Mouse (Mus musculus): ENCODE data around the gene Olfr666.
"Not testable (repeated sequence)": the region's sequence is repeated elsewhere in the genome, so short reads cannot be mapped to it uniquely, and the experiment has no call there.

Olfr666 gene

GRCm38 (mm10) chr7:104895852-104896251 is at the start of gene Olfr666:
Gene Olfr666 (minus strand): TSS chr7:104895952.
- DNase-seq (ENCODE audit: low read depth, low spot score) = no peak

- no peak for DNase-seq (ENCODE audit: low read depth, low spot score)
Measured at GRCm38 (mm10) chr7:104933940-104934339, 38.2 kb upstream of the Olfr666 start, which contains the start of gene Olfr669. Gene Olfr669 (plus strand): TSS chr7:104934240.

DNA sequence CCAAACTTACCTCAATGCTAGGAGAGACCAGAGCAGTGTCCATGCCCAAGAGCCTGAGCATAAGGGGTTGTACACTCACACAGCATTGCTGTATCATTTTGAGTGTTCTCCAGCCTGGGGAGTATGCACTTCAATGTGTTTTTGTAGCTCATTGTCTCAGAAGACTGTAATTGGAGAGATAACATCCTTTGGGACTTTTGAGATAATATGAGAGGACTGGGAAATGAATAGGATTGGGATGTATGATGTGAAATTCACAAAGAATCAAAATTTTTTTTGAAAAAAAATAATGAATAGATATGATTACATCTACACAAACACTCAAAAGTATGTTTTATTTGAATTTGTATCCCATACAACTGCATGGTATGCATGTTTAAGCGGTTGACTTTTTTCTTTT is 32.2 kb upstream of the Olfr666 start, which contains the start of gene Olfr668:
Gene Olfr668 (minus strand): TSS at position 101 of the 400 bp plus-strand sequence.
- DNase-seq (ENCODE audit: low read depth, low spot score) = no peak

DNA sequence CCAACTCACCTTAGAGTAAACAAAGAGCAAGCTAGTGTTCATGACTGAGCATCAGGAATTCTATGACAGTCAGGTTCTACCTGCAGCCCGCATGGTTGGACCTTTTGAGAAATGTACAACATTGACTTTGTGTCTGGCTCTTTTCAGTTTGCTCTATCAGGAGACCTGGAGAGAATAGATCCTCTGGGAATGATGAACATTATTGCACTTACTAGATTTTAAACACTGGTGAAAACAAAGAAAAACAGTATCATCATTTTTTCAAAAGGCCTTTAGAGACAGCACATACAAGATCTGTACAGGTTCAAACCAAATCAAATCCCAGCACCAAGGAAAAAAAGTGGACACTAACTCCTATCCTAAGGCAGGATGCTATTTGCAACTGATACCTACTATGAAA is 25.6 kb upstream of the Olfr666 start, which contains the start of gene Olfr667:
Gene Olfr667 (minus strand): TSS at position 101 of the 400 bp plus-strand sequence.
- no peak for DNase-seq (ENCODE audit: low read depth, low spot score)

- no peak for DNase-seq (ENCODE audit: low read depth, low spot score)
Measured at GRCm38 (mm10) chr7:104877731-104878130, 18.0 kb downstream of the Olfr666 start, which contains the start of gene Olfr665. Gene Olfr665 (plus strand): TSS chr7:104878031.

DNA sequence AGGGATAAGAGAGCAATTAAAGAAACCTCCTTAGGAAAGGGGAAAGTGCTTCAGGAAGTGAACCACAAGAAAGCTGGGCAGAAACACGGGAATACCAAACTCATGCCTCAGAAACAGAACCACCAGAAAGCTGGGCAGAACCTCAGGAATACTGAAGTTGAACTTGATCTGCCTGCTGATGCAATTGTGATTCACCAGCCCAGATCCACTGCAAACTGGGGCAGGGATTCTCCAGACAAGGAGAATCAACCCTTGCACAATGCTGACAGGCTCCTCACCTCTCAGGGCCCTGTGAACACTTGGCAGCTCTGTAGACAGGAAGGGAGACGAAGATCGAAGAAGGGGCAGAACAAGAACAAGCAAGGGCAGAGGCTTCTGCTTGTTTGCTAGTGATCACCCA is 34.4 kb downstream of the Olfr666 start:
- peak; percentile 90 for DNase-seq (ENCODE audit: low read depth, low spot score)

GRCm38 (mm10) chr7:104857683-104858082 is 38.1 kb downstream of the Olfr666 start:
- peak; percentile 57 for DNase-seq (ENCODE audit: low read depth, low spot score)

DNA sequence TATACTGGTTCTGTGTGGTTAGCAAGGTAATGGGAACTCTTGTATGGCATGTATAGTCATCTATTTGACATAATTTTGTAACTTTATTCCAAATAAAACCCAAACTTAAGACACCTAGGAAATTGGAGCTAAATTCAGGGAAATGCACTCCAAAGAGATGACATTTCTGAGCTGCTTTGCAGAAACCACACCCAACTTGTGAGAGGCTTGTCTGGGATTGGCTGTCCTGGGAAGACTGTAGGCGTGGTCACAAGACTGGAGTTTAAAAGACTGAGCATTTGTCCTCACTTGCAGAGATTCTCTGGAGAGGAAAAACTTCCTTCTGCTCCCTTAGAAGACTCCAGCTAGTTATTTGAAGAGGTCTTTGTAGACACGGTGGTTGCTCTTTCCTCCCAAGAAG is 39.0 kb downstream of the Olfr666 start, which contains the start of gene Usp17la:
Gene Usp17la (plus strand): TSS at position 301 of the 400 bp plus-strand sequence.
- DNase-seq (ENCODE audit: low read depth, low spot score) = not testable (repeated sequence)

DNA sequence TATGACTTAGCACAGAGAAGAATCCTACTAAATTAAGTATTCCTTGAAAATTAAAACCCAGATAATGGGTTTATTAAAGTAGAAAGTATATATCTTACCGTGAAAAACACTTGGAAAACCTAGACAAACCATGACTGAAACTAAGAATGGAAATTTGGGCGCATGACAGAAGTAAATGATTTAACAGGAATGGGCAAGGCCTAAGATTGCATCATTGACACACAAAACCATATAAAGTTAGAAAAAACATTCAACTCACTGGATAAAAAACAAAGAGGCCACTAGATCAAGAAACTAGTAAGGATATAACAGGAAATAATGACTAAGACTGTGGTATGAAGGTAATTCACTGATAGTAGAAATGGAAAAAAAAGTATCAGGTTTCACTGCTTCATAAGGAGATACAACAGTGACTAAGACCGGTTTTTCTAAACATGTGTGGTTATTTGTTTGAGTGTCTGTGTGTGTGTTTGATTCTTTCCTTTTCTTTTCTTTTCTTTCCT is 40.5 kb downstream of the Olfr666 start:
- DNase-seq (ENCODE audit: low read depth, low spot score) = peak; percentile 80

GRCm38 (mm10) chr7:104851546-104851945 is 44.2 kb downstream of the Olfr666 start:
- DNase-seq (ENCODE audit: low read depth, low spot score) = peak; percentile 91

DNA sequence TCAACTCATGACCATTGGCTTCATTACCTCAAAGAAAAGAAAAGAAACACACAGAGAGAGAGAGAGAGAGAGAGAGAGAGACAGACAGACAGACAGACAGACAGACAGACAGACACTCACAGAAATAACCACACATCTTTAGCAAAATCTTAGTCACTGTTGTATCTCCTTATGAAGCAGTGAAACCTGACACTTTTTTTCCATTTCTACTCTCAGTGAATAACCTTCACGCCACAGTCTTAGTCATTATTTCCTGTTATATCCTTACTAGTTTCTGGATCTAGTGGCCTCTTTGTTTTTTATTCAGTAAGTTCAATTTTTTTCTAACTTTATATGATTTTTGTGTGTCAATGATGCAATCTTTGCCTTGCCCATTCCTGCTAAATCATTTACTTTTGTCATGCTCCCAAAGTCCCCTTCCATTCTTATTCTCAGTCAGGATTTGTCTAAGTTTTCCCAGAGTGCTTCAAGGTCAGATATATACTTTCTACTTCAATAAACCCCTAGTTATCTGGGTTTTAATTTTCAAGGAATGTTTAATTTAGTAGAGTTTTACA is 51.9 kb downstream of the Olfr666 start:
- DNase-seq (ENCODE audit: low read depth, low spot score) = peak; percentile 81

DNA sequence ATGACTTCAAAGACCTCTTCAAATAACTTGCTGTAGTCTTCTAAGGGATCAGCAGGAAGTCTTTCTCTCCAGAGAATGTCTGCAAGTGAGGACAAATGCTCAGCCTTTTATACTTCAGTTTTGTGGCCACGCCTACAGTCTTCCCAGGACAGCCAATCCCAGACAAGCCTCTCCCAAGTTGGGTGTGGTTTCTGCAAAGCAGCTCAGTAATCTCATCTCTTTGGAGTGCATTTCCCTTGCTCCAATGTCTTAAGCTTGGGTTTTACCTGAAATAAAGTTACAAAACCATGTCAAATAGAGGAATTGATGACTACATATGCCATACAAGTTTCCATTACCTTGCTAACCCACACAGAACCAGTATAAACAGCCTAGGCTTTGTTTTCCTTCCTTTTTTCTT is 53.2 kb downstream of the Olfr666 start, which contains the start of gene Usp17lb:
Gene Usp17lb (minus strand): TSS at position 101 of the 400 bp plus-strand sequence.
- DNase-seq (ENCODE audit: low read depth, low spot score) = no peak
